Mouse (Mus musculus): Measurements from ENCODE around the gene L2hgdh. TPM values are rescaled to one million over a fixed set of nuclear protein-coding genes. Genes with fewer than 3 reads are reported as not detected.

L2hgdh gene
- polyA plus RNA-seq, 1 experiment from 2014 or later = 12.0 TPM

- Histone ChIP-seq H3K4me3 (no peak overlapping the region), H3K36me3 (no peaks in the 10 kb centered on the region), H3K27me3 (replicated peaks) (no peaks in the 10 kb centered on the region), H3K4me1 (peaks cover 15% of the 10 kb centered on the region), H3K9ac (no peak overlapping the region), H3K9me3 (no peaks in the 10 kb centered on the region), H3K4me2 (replicated peaks) (peak overlapping the region; percentile 57), H3K27ac (no peak overlapping the region)
- 20% methylated on average over 22 of the region's 22 CpGs for WGBS
- ATAC-seq (ENCODE audit: low FRiP score, low read depth) = peak; percentile 88
Measured at GRCm38 (mm10) chr12:69757418-69758141, 32.9 kb upstream of the L2hgdh start.

GRCm38 (mm10) chr12:69756015-69756414 lies 31.3 kb upstream of the L2hgdh start:
- H3K4me2 ChIP-seq (replicated peaks) = no peak overlapping the region
- H3K4me1 ChIP-seq = peaks cover 15% of the 10 kb centered on the region
- WGBS = 84% methylated on average over 5 of the region's 5 CpGs
- no peak overlapping the region for H3K27ac ChIP-seq
- no peak overlapping the region for H3K9ac ChIP-seq
- no peaks in the 10 kb centered on the region for H3K27me3 ChIP-seq (replicated peaks)
- H3K9me3 ChIP-seq = no peaks in the 10 kb centered on the region
- no peak for ATAC-seq (ENCODE audit: low FRiP score, low read depth)
- no peaks in the 10 kb centered on the region for H3K36me3 ChIP-seq
- no peak overlapping the region for H3K4me3 ChIP-seq

GRCm38 (mm10) chr12:69753936-69754335 lies 29.3 kb upstream of the L2hgdh start:
- H3K9ac ChIP-seq = no peak overlapping the region
- H3K4me2 ChIP-seq (replicated peaks) = no peak overlapping the region
- H3K36me3 ChIP-seq = no peaks in the 10 kb centered on the region
- H3K4me3 ChIP-seq = no peak overlapping the region
- WGBS = 85% methylated on average over 5 of the region's 5 CpGs
- peaks cover 9% of the 10 kb centered on the region for H3K4me1 ChIP-seq
- no peak for ATAC-seq (ENCODE audit: low FRiP score, low read depth)
- H3K27ac ChIP-seq = no peak overlapping the region
- H3K9me3 ChIP-seq = no peaks in the 10 kb centered on the region
- no peaks in the 10 kb centered on the region for H3K27me3 ChIP-seq (replicated peaks)

- Histone ChIP-seq H3K4me2 (replicated peaks) (no peak overlapping the region), H3K27ac (no peak overlapping the region)
Measured at GRCm38 (mm10) chr12:69751864-69752341, 27.2 kb upstream of the L2hgdh start.

GRCm38 (mm10) chr12:69744138-69744537 lies 19.5 kb upstream of the L2hgdh start:
- WGBS = 88% methylated on average over 5 of the region's 5 CpGs
- no peaks in the 10 kb centered on the region for H3K4me1 ChIP-seq
- H3K27me3 ChIP-seq (replicated peaks) = no peaks in the 10 kb centered on the region
- ATAC-seq (ENCODE audit: low FRiP score, low read depth) = no peak
- no peaks in the 10 kb centered on the region for H3K9me3 ChIP-seq
- no peaks in the 10 kb centered on the region for H3K36me3 ChIP-seq
- H3K4me2 ChIP-seq (replicated peaks) = no peak overlapping the region
- H3K27ac ChIP-seq = no peak overlapping the region
- H3K9ac ChIP-seq = no peak overlapping the region
- no peak overlapping the region for H3K4me3 ChIP-seq

More at GRCm38 (mm10) chr12:69751864-69752341, 27.2 kb upstream of the L2hgdh start:
- H3K9me3 ChIP-seq = no peaks in the 10 kb centered on the region
- H3K4me3 ChIP-seq = no peak overlapping the region
- H3K27me3 ChIP-seq (replicated peaks) = no peaks in the 10 kb centered on the region
- WGBS = 36% methylated on average over 10 of the region's 10 CpGs
- no peak overlapping the region for H3K9ac ChIP-seq
- no peaks in the 10 kb centered on the region for H3K4me1 ChIP-seq
- H3K36me3 ChIP-seq = no peaks in the 10 kb centered on the region
- ATAC-seq (ENCODE audit: low FRiP score, low read depth) = no peak

GRCm38 (mm10) chr12:69741965-69742364 lies 17.3 kb upstream of the L2hgdh start:
- no peak for ATAC-seq (ENCODE audit: low FRiP score, low read depth)
- no peaks in the 10 kb centered on the region for H3K36me3 ChIP-seq
- 87% methylated on average over 5 of the region's 5 CpGs for WGBS

GRCm38 (mm10) chr12:69733923-69734322 lies 9.2 kb upstream of the L2hgdh start:
- H3K9me3 ChIP-seq = no peaks in the 10 kb centered on the region
- H3K4me1 ChIP-seq = no peaks in the 10 kb centered on the region
- H3K4me3 ChIP-seq = no peak overlapping the region
- no peak overlapping the region for H3K4me2 ChIP-seq (replicated peaks)
- H3K36me3 ChIP-seq = no peaks in the 10 kb centered on the region
- 89% methylated on average over 3 of the region's 3 CpGs for WGBS
- H3K27me3 ChIP-seq (replicated peaks) = no peaks in the 10 kb centered on the region
- H3K9ac ChIP-seq = no peak overlapping the region
- H3K27ac ChIP-seq = no peak overlapping the region
- no peak for ATAC-seq (ENCODE audit: low FRiP score, low read depth)

More at GRCm38 (mm10) chr12:69741965-69742364, 17.3 kb upstream of the L2hgdh start:
- Histone ChIP-seq H3K4me3 (no peak overlapping the region), H3K9me3 (no peaks in the 10 kb centered on the region), H3K4me1 (no peaks in the 10 kb centered on the region), H3K4me2 (replicated peaks) (no peak overlapping the region), H3K27me3 (replicated peaks) (no peaks in the 10 kb centered on the region), H3K9ac (no peak overlapping the region), H3K27ac (no peak overlapping the region)

GRCm38 (mm10) chr12:69733518-69733917 lies 8.8 kb upstream of the L2hgdh start:
- H3K4me1 ChIP-seq = no peaks in the 10 kb centered on the region
- 24% methylated on average over 2 of the region's 2 CpGs for WGBS

GRCm38 (mm10) chr12:69732221-69732620 lies 7.5 kb upstream of the L2hgdh start:
- 35% methylated on average over 5 of the region's 5 CpGs for WGBS
- H3K36me3 ChIP-seq = no peaks in the 10 kb centered on the region
- no peak overlapping the region for H3K9ac ChIP-seq
- no peaks in the 10 kb centered on the region for H3K27me3 ChIP-seq (replicated peaks)
- H3K27ac ChIP-seq = no peak overlapping the region
- H3K9me3 ChIP-seq = no peaks in the 10 kb centered on the region
- no peak for ATAC-seq (ENCODE audit: low FRiP score, low read depth)
- H3K4me3 ChIP-seq = no peak overlapping the region
- H3K4me1 ChIP-seq = no peaks in the 10 kb centered on the region
- no peak overlapping the region for H3K4me2 ChIP-seq (replicated peaks)

More at GRCm38 (mm10) chr12:69733518-69733917, 8.8 kb upstream of the L2hgdh start:
- no peak for ATAC-seq (ENCODE audit: low FRiP score, low read depth)
- no peaks in the 10 kb centered on the region for H3K36me3 ChIP-seq
- no peak overlapping the region for H3K27ac ChIP-seq
- no peaks in the 10 kb centered on the region for H3K27me3 ChIP-seq (replicated peaks)
- no peak overlapping the region for H3K4me2 ChIP-seq (replicated peaks)
- H3K9me3 ChIP-seq = no peaks in the 10 kb centered on the region
- H3K4me3 ChIP-seq = no peak overlapping the region
- no peak overlapping the region for H3K9ac ChIP-seq

GRCm38 (mm10) chr12:69730306-69730705 lies 5.6 kb upstream of the L2hgdh start:
- 85% methylated on average over 1 of the region's 1 CpGs for WGBS
- no peak overlapping the region for H3K4me2 ChIP-seq (replicated peaks)
- H3K9me3 ChIP-seq = no peaks in the 10 kb centered on the region
- no peaks in the 10 kb centered on the region for H3K27me3 ChIP-seq (replicated peaks)
- no peaks in the 10 kb centered on the region for H3K36me3 ChIP-seq
- H3K9ac ChIP-seq = no peak overlapping the region
- H3K4me1 ChIP-seq = peaks cover 3% of the 10 kb centered on the region; the same call in 1 of the 2 replicates
- H3K27ac ChIP-seq = no peak overlapping the region
- no peak overlapping the region for H3K4me3 ChIP-seq
- no peak for ATAC-seq (ENCODE audit: low FRiP score, low read depth)

GRCm38 (mm10) chr12:69729246-69729645 lies 4.6 kb upstream of the L2hgdh start:
- ATAC-seq (ENCODE audit: low FRiP score, low read depth) = no peak
- H3K27ac ChIP-seq = no peak overlapping the region
- H3K9me3 ChIP-seq = no peaks in the 10 kb centered on the region
- H3K36me3 ChIP-seq = no peaks in the 10 kb centered on the region
- 88% methylated on average over 1 of the region's 1 CpGs for WGBS
- H3K4me1 ChIP-seq = peaks cover 5% of the 10 kb centered on the region
- no peak overlapping the region for H3K9ac ChIP-seq
- no peak overlapping the region for H3K4me2 ChIP-seq (replicated peaks)
- H3K27me3 ChIP-seq (replicated peaks) = no peaks in the 10 kb centered on the region
- no peak overlapping the region for H3K4me3 ChIP-seq

- peak; percentile 39 for ATAC-seq (ENCODE audit: low FRiP score, low read depth)
- H3K36me3 ChIP-seq = peaks cover 9% of the 10 kb centered on the region
- peaks cover 9% of the 10 kb centered on the region for H3K9me3 ChIP-seq
- H3K4me2 ChIP-seq (replicated peaks) = peak overlapping the region; percentile 92
- peak overlapping the region; percentile 69 for H3K9ac ChIP-seq
- 4% methylated on average over 24 of the region's 24 CpGs for WGBS
- H3K4me3 ChIP-seq = peak overlapping the region; percentile 68
- H3K27me3 ChIP-seq (replicated peaks) = no peaks in the 10 kb centered on the region
- H3K4me1 ChIP-seq = peaks cover 14% of the 10 kb centered on the region
- 0 out of 2 replicates have a peak overlapping the region, but pooled peaks have one; percentile 50 for H3K27ac ChIP-seq
Measured at GRCm38 (mm10) chr12:69724018-69724710, 509 bp downstream of the L2hgdh start.
